Mouse (Mus musculus) embryonic fibroblast, embryonic 13.5 days (primary cell): Measurements from ENCODE around the gene Rmdn3.

ENCODE experiments used
- CTCF ChIP-seq: IDR thresholded peaks from 2 replicates; pipeline ENCODE4 v1.5.1; 2011; ENCODE audit warnings: mild to moderate bottlenecking, control low read depth, low read length, moderate library complexity, borderline replicate concordance; ENCODE audit not compliant: insufficient read depth
- POLR2A ChIP-seq: IDR thresholded peaks from 2 replicates; pipeline ENCODE4 v1.6.1; 2011; ENCODE audit warnings: low read depth, mild to moderate bottlenecking, control low read depth, low read length, moderate library complexity

DNA sequence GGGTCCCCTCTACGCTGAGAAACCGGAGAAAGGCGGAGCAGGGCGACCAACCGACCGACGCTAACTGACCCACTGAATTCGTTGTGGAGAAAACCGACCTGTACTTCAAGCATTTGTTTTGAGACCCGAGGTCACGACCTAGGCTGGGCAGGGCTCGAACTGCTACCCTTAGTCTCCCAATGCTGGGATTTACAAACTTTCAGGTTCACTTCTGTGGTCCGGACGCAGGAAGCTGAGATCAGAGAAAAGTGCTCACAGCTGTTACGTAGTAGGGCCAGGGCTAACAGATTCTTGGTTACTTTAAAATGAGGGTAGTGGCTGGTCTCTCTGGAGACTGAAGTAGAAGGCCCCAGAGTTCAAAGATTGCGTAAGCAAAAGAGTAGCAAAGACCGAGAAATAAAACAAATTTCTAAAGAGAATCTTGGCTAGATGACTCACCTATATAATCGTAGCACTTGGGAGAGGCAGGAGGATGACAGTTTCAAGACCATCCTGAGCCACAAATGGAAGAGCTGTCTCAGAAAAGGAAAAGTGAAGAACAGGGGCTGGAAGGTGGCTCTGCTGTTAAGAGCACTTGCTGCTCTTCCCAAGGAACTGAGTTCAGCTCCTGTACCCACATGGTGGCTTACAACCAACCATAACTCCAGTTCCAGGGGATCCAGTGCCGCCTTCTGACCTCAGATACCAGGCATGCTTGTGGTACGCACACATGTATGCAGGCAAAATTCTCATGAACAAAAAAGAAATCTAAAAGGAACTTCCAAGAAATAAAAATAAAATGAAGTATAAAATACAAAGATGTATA lies 43.5 kb downstream of the Rmdn3 start:
- TF ChIP-seq CTCF (no peak), POLR2A (no peak)
